Mouse (Mus musculus) adrenal gland, adult 2 months (tissue): Measurements from ENCODE around the gene Nepro. TPM values are rescaled to one million over a fixed set of nuclear protein-coding genes. Genes with fewer than 3 reads are reported as not detected.

Source experiments
- DNase-seq: peaks from one replicate; pipeline ENCODE4 v3.0.0; 2021
- polyA plus RNA-seq: library from polyadenylated mRNA; depleted of rRNA; stranded (reverse); fragments of >200 nt; gene quantifications from 2 replicates; pipeline ENCODE4 v1.2.3, GENCODE M21; 2012
- total RNA-seq, 2 experiments: library from RNA; stranded (reverse); gene quantifications; 2 replicates each; pipeline ENCODE4 v1.2.3; 2021

The Nepro gene
- total and polyA plus RNA-seq, 3 experiments, result 5.2 to 12.1 (median 9.9) TPM

- DNase-seq, result no peak
Measured at GRCm38 (mm10) chr16:44702272-44702671, 21.8 kb upstream of the Nepro start.

GRCm38 (mm10) chr16:44703458-44703857, 20.6 kb upstream of the Nepro start:
- DNase-seq, result no peak

- peak; percentile 52 for DNase-seq
Measured at GRCm38 (mm10) chr16:44716305-44717140, 7.6 kb upstream of the Nepro start.

GRCm38 (mm10) chr16:44717141-44717634, 6.9 kb upstream of the Nepro start:
- no peak for DNase-seq

GRCm38 (mm10) chr16:44717838-44718237, 6.3 kb upstream of the Nepro start:
- no peak for DNase-seq

GRCm38 (mm10) chr16:44719349-44719748, 4.8 kb upstream of the Nepro start:
- no peak for DNase-seq

- no peak for DNase-seq
Measured at GRCm38 (mm10) chr16:44720518-44720917, 3.6 kb upstream of the Nepro start.

- peak; percentile 5 for DNase-seq
Measured at GRCm38 (mm10) chr16:44722666-44723065, 1.4 kb upstream of the Nepro start.

- no peak for DNase-seq
Measured at GRCm38 (mm10) chr16:44724847-44725246, 746 bp downstream of the Nepro start.

GRCm38 (mm10) chr16:44725286-44726223, 1.5 kb downstream of the Nepro start:
- peak; percentile 79 for DNase-seq

- DNase-seq, result no peak
Measured at GRCm38 (mm10) chr16:44727525-44727924, 3.4 kb downstream of the Nepro start.

- DNase-seq, result no peak
Measured at GRCm38 (mm10) chr16:44734059-44734458, 10.0 kb downstream of the Nepro start.

- DNase-seq, result no peak
Measured at GRCm38 (mm10) chr16:44735676-44736075, 11.6 kb downstream of the Nepro start.

- DNase-seq, result no peak
Measured at GRCm38 (mm10) chr16:44736118-44736517, 12.0 kb downstream of the Nepro start.

- DNase-seq, result no peak
Measured at GRCm38 (mm10) chr16:44742753-44743152, 18.7 kb downstream of the Nepro start.

- DNase-seq, result no peak
Measured at GRCm38 (mm10) chr16:44745471-44745865, 21.4 kb downstream of the Nepro start.

- peak; percentile 91 for DNase-seq
Measured at GRCm38 (mm10) chr16:44745866-44746562, 21.9 kb downstream of the Nepro start, which contains the start of gene Gtpbp8. Gtpbp8 (minus strand) TSS chr16:44746363.

GRCm38 (mm10) chr16:44748007-44748406, 23.9 kb downstream of the Nepro start:
- DNase-seq, result no peak

- DNase-seq, result no peak
Measured at GRCm38 (mm10) chr16:44757700-44758099, 33.6 kb downstream of the Nepro start.

- DNase-seq, result no peak
Measured at GRCm38 (mm10) chr16:44761811-44762210, 37.7 kb downstream of the Nepro start.

GRCm38 (mm10) chr16:44765555-44766319, 41.6 kb downstream of the Nepro start, which contains the start of gene Cd200r1:
Cd200r1 (plus strand) TSS chr16:44765736.
- DNase-seq, result no peak
